Mouse (Mus musculus) CH12.LX (cell line): Measurements from ENCODE around the gene Itgb2. TPM values are rescaled to one million over a fixed set of nuclear protein-coding genes. Genes with fewer than 3 reads are reported as not detected.

Source experiments
- DNase-seq: peaks from one replicate; pipeline ENCODE4 v3.0.0-alpha.2; 2013; ENCODE audit errors: extremely low read depth
- H3K27ac ChIP-seq: 2 replicates; pipeline ENCODE4 v1.5.1; 2012; ENCODE audit warnings: low read depth, mild to moderate bottlenecking, control low read depth, moderate library complexity; ENCODE audit not compliant: insufficient read depth
- H3K27me3 ChIP-seq: replicated peaks from 2 replicates; pipeline ENCODE3; 2012; ENCODE audit warnings: inconsistent platforms
- H3K36me3 ChIP-seq, 2 experiments: replicated peaks in 1 of 2; 2 replicates each; pipeline versions ENCODE3 to v1.6.1; 2012; ENCODE audit warnings: inconsistent platforms in 1 of 2, low read length in 1 of 2, mild to moderate bottlenecking in 1 of 2, mixed read lengths in 1 of 2, moderate library complexity in 1 of 2; ENCODE audit not compliant: control insufficient read depth in 1 of 2, insufficient read depth in 1 of 2
- H3K4me1 ChIP-seq, 2 experiments: 2 replicates each; pipeline ENCODE4 v1.6.1; 2012; ENCODE audit warnings: inconsistent platforms in 1 of 2, moderate library complexity in 1 of 2; ENCODE audit not compliant: insufficient read depth in 2 of 2, control insufficient read depth in 1 of 2
- H3K4me2 ChIP-seq: 2 replicates; pipeline ENCODE4 v1.6.1; 2012; ENCODE audit warnings: low read depth, mild to moderate bottlenecking, control low read depth; ENCODE audit not compliant: poor library complexity, insufficient read depth, severe bottlenecking
- H3K4me3 ChIP-seq, 3 experiments: fragments of 150-350 bp in 1 of 3; sonication (generic) in 1 of 3; replicated peaks in 1 of 3; 2 replicates each; pipeline versions ENCODE3 to v1.5.1; 2011 to 2012; ENCODE audit warnings: low read depth in 2 of 3, low read length in 2 of 3, mild to moderate bottlenecking in 2 of 3, moderate library complexity in 2 of 3, control low read depth in 1 of 3, improper control_type of control experiment in 1 of 3, inconsistent platforms in 1 of 3, mixed read lengths in 1 of 3; ENCODE audit not compliant: poor library complexity in 1 of 3
- H3K79me2 ChIP-seq: replicated peaks from 2 replicates; pipeline ENCODE4 v1.6.1; 2012; ENCODE audit warnings: mild to moderate bottlenecking, moderate library complexity; ENCODE audit not compliant: control insufficient read depth, poor library complexity, insufficient read depth, severe bottlenecking; ENCODE audit errors: extremely low read depth
- H3K9ac ChIP-seq: 2 replicates; pipeline ENCODE4 v1.6.1; 2012; ENCODE audit warnings: low read depth, mild to moderate bottlenecking, control low read depth, moderate library complexity; ENCODE audit not compliant: insufficient read depth
- H3K9me3 ChIP-seq: replicated peaks from 2 replicates; pipeline ENCODE3; 2012; ENCODE audit warnings: low read length, inconsistent platforms, mixed read lengths
- BHLHE40 ChIP-seq: IDR thresholded peaks from 2 replicates; pipeline ENCODE4 v1.6.1; 2011; ENCODE audit warnings: mild to moderate bottlenecking, low read depth, low read length, improper control_type of control experiment
- CHD1 ChIP-seq: IDR thresholded peaks from 2 replicates; pipeline ENCODE4 v1.6.1; 2012; ENCODE audit warnings: low read depth, low read length, improper control_type of control experiment, inconsistent platforms
- CTCF ChIP-seq, 2 experiments: IDR thresholded peaks in 1 of 2; conservative IDR thresholded peaks in 1 of 2; 2 replicates each; pipeline ENCODE4 v1.5.1; 2011 to 2012; ENCODE audit warnings: low read depth in 2 of 2, low read length in 2 of 2, improper control_type of control experiment in 1 of 2, inconsistent platforms in 1 of 2, mild to moderate bottlenecking in 1 of 2, moderate library complexity in 1 of 2
- ELF1 ChIP-seq: IDR thresholded peaks from 2 replicates; pipeline ENCODE4 v1.6.1; 2014; ENCODE audit warnings: low read depth, mild to moderate bottlenecking, inconsistent platforms, low read length, improper control_type of control experiment
- EP300 ChIP-seq: IDR thresholded peaks from 2 replicates; pipeline ENCODE4 v1.6.1; 2011; ENCODE audit warnings: low read length, improper control_type of control experiment
- IRF4 ChIP-seq: IDR thresholded peaks from 2 replicates; pipeline ENCODE4 v1.6.1; 2014; ENCODE audit warnings: low read depth, mild to moderate bottlenecking, inconsistent platforms, low read length, improper control_type of control experiment
- KAT2A ChIP-seq: IDR thresholded peaks from 2 replicates; pipeline ENCODE4 v1.6.1; 2012; ENCODE audit warnings: low read length, improper control_type of control experiment, inconsistent platforms; ENCODE audit not compliant: insufficient replicate concordance
- MAX ChIP-seq: IDR thresholded peaks from 2 replicates; pipeline ENCODE4 v1.6.1; 2011; ENCODE audit warnings: low read length, improper control_type of control experiment
- MEF2A ChIP-seq: IDR thresholded peaks from 2 replicates; pipeline ENCODE4 v1.6.1; 2014; ENCODE audit warnings: low read depth, mild to moderate bottlenecking, inconsistent platforms, low read length, improper control_type of control experiment, borderline replicate concordance
- NELFE ChIP-seq: IDR thresholded peaks from 2 replicates; pipeline ENCODE4 v1.6.1; 2011; ENCODE audit warnings: low read depth, low read length, improper control_type of control experiment
- NRF1 ChIP-seq: IDR thresholded peaks from 2 replicates; pipeline ENCODE4 v1.6.1; 2014; ENCODE audit warnings: low read depth, mild to moderate bottlenecking, inconsistent platforms, low read length, improper control_type of control experiment, moderate library complexity
- POLR2A ChIP-seq: IDR thresholded peaks from 2 replicates; pipeline ENCODE4 v1.6.1; 2011; ENCODE audit warnings: low read depth, mild to moderate bottlenecking, improper control_type of control experiment, low read length
- RAD21 ChIP-seq: IDR thresholded peaks from 2 replicates; pipeline ENCODE4 v1.6.1; 2011; ENCODE audit warnings: low read depth, mild to moderate bottlenecking, low read length, improper control_type of control experiment, moderate library complexity
- RCOR1 ChIP-seq: conservative IDR thresholded peaks from 2 replicates; pipeline ENCODE4 v1.6.1; 2012; ENCODE audit warnings: low read depth, mild to moderate bottlenecking, inconsistent platforms, low read length, improper control_type of control experiment
- SIN3A ChIP-seq: IDR thresholded peaks from 2 replicates; pipeline ENCODE4 v1.6.1; 2012; ENCODE audit warnings: low read length, improper control_type of control experiment, inconsistent platforms
- SMC3 ChIP-seq: IDR thresholded peaks from 2 replicates; pipeline ENCODE4 v1.6.1; 2011; ENCODE audit warnings: low read depth, low read length, improper control_type of control experiment
- TBP ChIP-seq: conservative IDR thresholded peaks from 2 replicates; pipeline ENCODE4 v1.6.1; 2011; ENCODE audit warnings: low read depth, low read length, improper control_type of control experiment
- USF1 ChIP-seq: IDR thresholded peaks from 2 replicates; pipeline ENCODE4 v1.6.1; 2014; ENCODE audit warnings: low read depth, mild to moderate bottlenecking, inconsistent platforms, low read length, improper control_type of control experiment
- ZC3H11A ChIP-seq: IDR thresholded peaks from 2 replicates; pipeline ENCODE4 v1.6.1; 2012; ENCODE audit warnings: low read depth, mild to moderate bottlenecking, inconsistent platforms, low read length, improper control_type of control experiment
- ZMIZ1 ChIP-seq: IDR thresholded peaks from 2 replicates; pipeline ENCODE4 v1.6.1; 2012; ENCODE audit warnings: low read depth, mild to moderate bottlenecking, inconsistent platforms, low read length, improper control_type of control experiment
- ZNF384 ChIP-seq: IDR thresholded peaks from 2 replicates; pipeline ENCODE4 v1.6.1; 2012; ENCODE audit warnings: low read depth, low read length, improper control_type of control experiment, inconsistent platforms
- dilution Hi-C: fragments of 300-500 bp; cut with MboI; formaldehyde crosslinking; loops from 2 replicates; pipeline ENCODE4 v1.14.3; 2020; ENCODE audit warnings: low sequenced_read_pairs; ENCODE audit not compliant: extremely low pct_unique_long_range_greater_than_20kb, extremely low pct_ligation_motif_present
- in situ Hi-C: fragments of 300-500 bp; cut with MboI; formaldehyde crosslinking; loops from 3 replicates; pipeline ENCODE4 v1.14.3; 2019; ENCODE audit warnings: low sequenced_read_pairs, low pct_ligation_motif_present, low pct_unique_long_range_greater_than_20kb, mixed read lengths
- polyA plus RNA-seq: library from polyadenylated mRNA; unstranded; fragments of >175 nt; gene quantifications from 2 replicates; pipeline ENCODE4 v1.2.1, GENCODE M21; 2012; ENCODE audit warnings: low read depth; ENCODE audit not compliant: insufficient read length
- total RNA-seq, 2 experiments: library from RNA; depleted of rRNA; stranded (reverse); fragments of 300-350 nt in 1 of 2; fragments of >200 nt in 1 of 2; gene quantifications; 2 replicates each; pipeline ENCODE4 v1.2.3; 2012 to 2014

Gene Itgb2
- total and polyA plus RNA-seq, 3 experiments: 32.6 to 54.1 (median 40.2) TPM

- Histone ChIP-seq H3K9me3 (no peaks in the 10 kb centered on the region), H3K36me3 (peaks cover 6 to 25% of the 10 kb centered on the region in 2 experiments), H3K4me1 (peaks cover 2 to 10% of the 10 kb centered on the region in 2 experiments; a peak in 2 of 4 replicates)
- no peak for DNase-seq
- in situ Hi-C loops: no loop called here
- TF ChIP-seq NELFE: no peak
- no peak for TF ChIP-seq ZMIZ1
- TF ChIP-seq USF1: no peak
- TF ChIP-seq KAT2A: no peak
- TF ChIP-seq IRF4: no peak
- no peak for TF ChIP-seq RCOR1
- TF ChIP-seq NRF1: no peak
- TF ChIP-seq CHD1: no peak
- no peak for TF ChIP-seq TBP
- TF ChIP-seq, all 38 proteins: peak for 0
- H3K4me3 ChIP-seq: no peak overlapping the region
- no peaks in the 10 kb centered on the region for H3K27me3 ChIP-seq
- dilution Hi-C loops: no loop called here
- H3K9ac ChIP-seq: no peak overlapping the region
- no peaks in the 10 kb centered on the region for H3K79me2 ChIP-seq
- no peak overlapping the region for H3K4me2 ChIP-seq
- no peak overlapping the region for H3K27ac ChIP-seq
Observed at GRCm38 (mm10) chr10:77569973-77570658, 40.1 kb downstream of the Itgb2 start.

DNA sequence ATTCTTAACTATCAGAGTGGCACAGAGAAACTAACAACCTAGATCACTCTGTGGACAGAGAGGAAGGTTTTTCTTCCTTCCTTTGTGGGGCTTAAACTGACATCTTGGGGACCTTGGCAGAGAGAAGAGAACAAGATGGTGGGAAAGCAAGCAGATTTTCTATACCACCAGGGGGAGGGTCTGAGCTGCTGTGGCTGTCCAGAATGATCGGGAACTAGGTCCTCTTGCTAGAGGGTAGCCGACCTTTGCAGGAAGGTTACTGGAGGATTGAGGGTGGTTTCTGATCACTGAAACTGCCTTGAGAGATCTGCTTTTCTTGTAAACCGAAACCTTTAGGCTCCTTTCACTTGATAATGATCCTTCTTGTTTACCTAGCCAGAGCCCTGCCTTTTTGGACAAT lies 42.2 kb downstream of the Itgb2 start:
- no peak for TF ChIP-seq BHLHE40
- peak; percentile 54 for TF ChIP-seq SMC3
- TF ChIP-seq CTCF (conservative IDR thresholded peaks at IDR 0.05 in 1 of 2, IDR thresholded peaks at IDR 0.05 in 1 of 2; ENCODE audit: low read depth in 2 of 2, low read length in 2 of 2): peak in 1 of 2 experiments; percentile 63; a peak in 2 of 4 replicates
- TF ChIP-seq SIN3A: no peak
- no peak for TF ChIP-seq MEF2A
- no peak for TF ChIP-seq MAX
- TF ChIP-seq ELF1: no peak; the same call in 1 of the 2 replicates
- TF ChIP-seq EP300: no peak
- TF ChIP-seq ZNF384: no peak
- no peak for TF ChIP-seq IRF4
- TF ChIP-seq RAD21: peak; percentile 42
- no peak for TF ChIP-seq POLR2A
- no peak for TF ChIP-seq ZC3H11A
- TF ChIP-seq, all 38 proteins: peak for 3
- dilution Hi-C loops (no loop called here), in situ Hi-C loops (no loop called here)
- DNase-seq: no peak
- H3K9ac ChIP-seq: no peak overlapping the region
- peak overlapping the region; percentile 16; the same call in 1 of the 2 replicates for H3K4me2 ChIP-seq
- peaks cover 3% of the 10 kb centered on the region for H3K27me3 ChIP-seq
- peaks cover 0 to 7% of the 10 kb centered on the region in 2 experiments for H3K36me3 ChIP-seq
- H3K27ac ChIP-seq: no peak overlapping the region
- peaks cover 2 to 5% of the 10 kb centered on the region in 2 experiments; a peak in 2 of 4 replicates for H3K4me1 ChIP-seq
- H3K9me3 ChIP-seq: no peaks in the 10 kb centered on the region
- H3K4me3 ChIP-seq: no peak overlapping the region
- H3K79me2 ChIP-seq: no peaks in the 10 kb centered on the region
